Mouse (Mus musculus): ENCODE data around the gene Anapc15-ps.
A peak's percentile ranks its signal among the peaks of the same experiment; 100 is the strongest.

Gene Anapc15-ps

GRCm38 (mm10) chr10:95673351-95673750 lies at the start of gene Anapc15-ps:
Gene Anapc15-ps, minus strand, starts transcription at chr10:95673451.
- no peak for DNase-seq

- peak; percentile 66 to 78 for DNase-seq
Observed at GRCm38 (mm10) chr10:95722203-95722611, 49.0 kb upstream of the Anapc15-ps start.

- no peak for DNase-seq
Observed at GRCm38 (mm10) chr10:95720181-95720798, 47.0 kb upstream of the Anapc15-ps start.

GRCm38 (mm10) chr10:95719472-95719871 lies 46.2 kb upstream of the Anapc15-ps start:
- DNase-seq, result no peak

- DNase-seq, result no peak
Observed at GRCm38 (mm10) chr10:95718760-95719159, 45.5 kb upstream of the Anapc15-ps start.

GRCm38 (mm10) chr10:95717106-95717680 lies 43.9 kb upstream of the Anapc15-ps start:
- DNase-seq, result peak; percentile 51 to 67

GRCm38 (mm10) chr10:95715687-95716086 lies 42.4 kb upstream of the Anapc15-ps start:
- peak in 1 of 2 experiments; percentile 58 for DNase-seq

- DNase-seq, result no peak
Observed at GRCm38 (mm10) chr10:95712221-95712620, 39.0 kb upstream of the Anapc15-ps start.

- DNase-seq, result no peak
Observed at GRCm38 (mm10) chr10:95709903-95710660, 36.8 kb upstream of the Anapc15-ps start.

GRCm38 (mm10) chr10:95709143-95709880 lies 36.1 kb upstream of the Anapc15-ps start:
- DNase-seq, result no peak

GRCm38 (mm10) chr10:95708001-95708400 lies 34.8 kb upstream of the Anapc15-ps start:
- DNase-seq, result no peak

- no peak for DNase-seq
Observed at GRCm38 (mm10) chr10:95706867-95707266, 33.6 kb upstream of the Anapc15-ps start.

- DNase-seq, result no peak
Observed at GRCm38 (mm10) chr10:95705747-95706146, 32.5 kb upstream of the Anapc15-ps start.

- no peak for DNase-seq
Observed at GRCm38 (mm10) chr10:95704847-95705246, 31.6 kb upstream of the Anapc15-ps start.

- DNase-seq, result no peak
Observed at GRCm38 (mm10) chr10:95703730-95704129, 30.5 kb upstream of the Anapc15-ps start.

- DNase-seq, result no peak
Observed at GRCm38 (mm10) chr10:95700422-95700821, 27.2 kb upstream of the Anapc15-ps start.

- DNase-seq, result peak; percentile 74 to 87
Observed at GRCm38 (mm10) chr10:95698920-95699714, 25.9 kb upstream of the Anapc15-ps start.

- DNase-seq, result no peak
Observed at GRCm38 (mm10) chr10:95696253-95696641, 23.0 kb upstream of the Anapc15-ps start.

- peak; percentile 67 to 70 for DNase-seq
Observed at GRCm38 (mm10) chr10:95695603-95696252, 22.5 kb upstream of the Anapc15-ps start.

GRCm38 (mm10) chr10:95694559-95695251 lies 21.5 kb upstream of the Anapc15-ps start:
- DNase-seq, result peak in 1 of 2 experiments; percentile 30

GRCm38 (mm10) chr10:95691347-95691746 lies 18.1 kb upstream of the Anapc15-ps start:
- peak in 1 of 2 experiments; percentile 62 for DNase-seq

Data from kidney, postnatal 36 days (tissue).